Mouse (Mus musculus): ENCODE results near the gene Astl.

The Astl gene

DNA sequence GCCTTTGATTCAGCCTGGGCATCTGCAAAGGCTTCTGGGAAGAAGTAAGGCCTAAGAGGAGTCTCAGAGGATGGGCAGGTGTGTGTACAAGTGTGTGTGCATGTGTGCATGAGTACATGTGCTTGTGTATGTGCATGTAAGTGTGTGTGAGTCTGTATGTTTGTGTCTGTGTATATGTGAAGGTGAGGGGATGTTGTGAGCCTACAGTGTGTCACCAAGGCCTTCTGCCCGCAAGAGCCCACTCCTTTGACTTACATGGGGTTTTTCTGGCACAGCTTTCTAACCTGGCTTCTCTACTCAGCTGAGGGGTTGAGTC, 23.3 kb upstream of the Astl start:
- TF ChIP-seq GATA4 (IDR thresholded peaks at IDR 0.05; ENCODE audit: insufficient replicate concordance, low read length), result no peak

DNA sequence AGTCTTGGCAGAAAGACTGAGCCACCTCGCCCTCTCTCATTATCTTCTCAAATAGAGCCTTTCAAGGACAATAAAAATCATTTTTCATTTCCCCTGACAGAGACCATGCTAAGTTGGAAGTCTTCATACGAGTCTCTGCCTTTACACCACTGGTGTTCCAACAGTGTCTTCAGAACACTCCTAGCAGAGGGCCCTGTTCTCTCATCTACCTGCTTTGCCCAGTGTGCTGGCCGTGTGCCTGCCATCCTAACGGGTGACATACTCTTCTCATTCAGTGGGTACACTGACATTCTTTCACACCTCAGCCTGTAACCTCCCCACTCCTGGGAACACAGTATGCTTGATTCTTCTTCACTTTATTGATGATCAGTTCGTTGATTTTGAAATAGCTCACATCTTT, 22.0 kb upstream of the Astl start:
- no peak for TF ChIP-seq GATA4 (IDR thresholded peaks at IDR 0.05; ENCODE audit: insufficient replicate concordance, low read length)

DNA sequence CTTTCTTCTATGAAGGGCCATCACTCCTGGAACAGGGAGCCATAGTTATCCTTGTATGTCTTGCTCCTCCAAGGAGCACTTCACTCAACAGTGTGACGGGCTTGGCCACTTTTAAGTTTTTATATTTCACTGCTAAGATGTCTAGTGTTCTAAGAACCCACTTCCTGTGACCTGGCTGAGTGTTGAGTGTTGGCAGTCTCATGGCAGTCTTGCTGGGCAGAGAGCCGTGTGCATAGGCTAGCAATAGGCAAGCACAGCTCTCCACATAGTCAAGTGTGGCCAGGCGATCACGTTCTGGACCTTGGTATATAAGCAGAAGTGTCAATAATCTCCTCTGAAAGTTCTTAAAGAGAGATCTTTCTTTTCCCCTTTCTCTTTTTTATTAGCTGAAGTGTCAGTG, 20.3 kb upstream of the Astl start:
- TF ChIP-seq GATA4 (IDR thresholded peaks at IDR 0.05; ENCODE audit: insufficient replicate concordance, low read length), result no peak

DNA sequence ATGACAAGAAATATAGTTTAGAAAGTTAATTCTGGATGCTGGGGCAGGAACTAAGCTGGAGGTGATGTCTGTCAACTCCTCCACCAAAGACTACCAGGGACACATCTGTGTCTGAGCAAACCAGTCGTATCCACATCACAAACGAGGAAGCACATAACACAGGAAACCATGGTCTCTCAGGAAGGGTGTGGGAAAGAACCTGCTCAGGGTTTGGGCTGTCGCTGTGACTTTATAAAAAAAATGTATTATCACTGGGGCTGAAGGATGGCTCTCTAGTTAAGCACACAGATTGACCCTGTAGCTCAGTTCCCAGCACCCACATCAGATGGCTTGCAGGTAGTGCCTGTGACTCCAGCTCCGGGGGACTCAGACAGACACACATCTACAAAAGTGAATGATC, 19.4 kb upstream of the Astl start:
- TF ChIP-seq GATA4 (IDR thresholded peaks at IDR 0.05; ENCODE audit: insufficient replicate concordance, low read length), result no peak

DNA sequence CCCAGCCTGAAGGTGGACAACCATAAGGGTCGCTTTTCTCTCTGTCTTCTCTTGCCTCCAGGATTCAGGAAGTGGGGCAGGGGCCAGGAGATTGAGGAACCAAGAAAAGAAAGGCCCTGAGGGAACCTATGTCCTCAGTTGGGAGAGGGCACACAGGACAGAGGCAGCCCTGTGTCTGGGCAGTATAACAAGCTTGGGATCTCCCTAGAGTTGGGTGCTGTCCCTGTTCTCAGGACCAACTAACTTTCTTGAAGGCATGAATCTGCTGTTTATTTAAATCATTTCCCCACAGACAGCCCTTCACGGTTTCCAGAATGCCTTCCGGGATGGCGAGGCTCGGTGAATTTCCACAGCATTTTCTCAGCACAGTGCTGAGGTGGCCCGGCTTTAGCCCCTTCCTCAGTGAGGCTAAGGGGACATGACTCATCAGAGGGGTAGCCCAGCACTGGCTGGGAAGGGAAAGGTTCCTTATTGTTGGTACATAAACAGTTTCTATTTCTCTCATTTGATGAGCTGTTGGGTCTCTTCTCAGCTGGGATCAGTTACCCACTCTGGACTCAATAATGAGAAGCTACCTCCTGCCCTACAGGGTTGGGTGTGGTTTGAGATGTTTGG, 15.7 kb upstream of the Astl start:
- no peak for TF ChIP-seq GATA4 (IDR thresholded peaks at IDR 0.05; ENCODE audit: insufficient replicate concordance, low read length)

DNA sequence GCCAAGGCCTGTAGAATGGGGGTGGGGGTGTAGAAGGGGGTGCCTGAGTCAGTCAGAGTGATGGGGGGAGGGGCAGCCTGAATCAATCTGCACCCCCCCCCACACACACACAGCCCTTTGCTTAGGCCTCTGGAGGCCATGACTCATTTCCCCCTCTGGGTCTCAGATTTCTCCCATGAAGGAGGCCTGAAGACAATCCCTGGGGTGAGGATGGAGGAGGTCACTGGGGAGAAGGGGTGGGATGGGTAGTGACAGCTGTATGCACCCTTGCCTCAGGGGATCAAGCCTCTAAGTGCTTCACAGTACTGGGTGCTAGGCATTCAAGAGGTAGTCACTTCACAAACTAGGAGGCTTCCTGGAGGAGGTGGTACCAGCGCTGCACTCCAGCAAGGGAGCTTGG, 14.8 kb upstream of the Astl start:
- TF ChIP-seq GATA4 (IDR thresholded peaks at IDR 0.05; ENCODE audit: insufficient replicate concordance, low read length), result no peak

DNA sequence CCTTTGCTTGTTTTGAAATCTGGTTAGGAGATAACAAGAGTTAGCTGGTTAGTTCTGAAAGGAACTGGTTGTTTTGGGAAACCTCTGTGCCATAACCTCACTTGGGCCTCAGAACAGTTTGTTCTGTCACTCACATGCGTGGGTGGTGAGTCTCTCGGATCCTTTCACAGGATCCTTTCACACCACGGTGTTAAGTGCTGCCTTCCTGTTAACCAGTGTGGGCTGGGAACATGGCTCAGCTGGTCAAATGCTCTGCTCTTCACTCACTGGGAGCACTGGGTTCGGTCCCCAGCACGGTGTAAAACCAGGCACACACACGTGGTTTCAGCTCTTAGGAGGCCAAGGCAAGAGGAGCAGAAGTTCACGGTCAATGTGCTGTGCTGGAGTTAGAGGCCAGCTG, 14.0 kb upstream of the Astl start:
- TF ChIP-seq GATA4 (IDR thresholded peaks at IDR 0.05; ENCODE audit: insufficient replicate concordance, low read length), result no peak

DNA sequence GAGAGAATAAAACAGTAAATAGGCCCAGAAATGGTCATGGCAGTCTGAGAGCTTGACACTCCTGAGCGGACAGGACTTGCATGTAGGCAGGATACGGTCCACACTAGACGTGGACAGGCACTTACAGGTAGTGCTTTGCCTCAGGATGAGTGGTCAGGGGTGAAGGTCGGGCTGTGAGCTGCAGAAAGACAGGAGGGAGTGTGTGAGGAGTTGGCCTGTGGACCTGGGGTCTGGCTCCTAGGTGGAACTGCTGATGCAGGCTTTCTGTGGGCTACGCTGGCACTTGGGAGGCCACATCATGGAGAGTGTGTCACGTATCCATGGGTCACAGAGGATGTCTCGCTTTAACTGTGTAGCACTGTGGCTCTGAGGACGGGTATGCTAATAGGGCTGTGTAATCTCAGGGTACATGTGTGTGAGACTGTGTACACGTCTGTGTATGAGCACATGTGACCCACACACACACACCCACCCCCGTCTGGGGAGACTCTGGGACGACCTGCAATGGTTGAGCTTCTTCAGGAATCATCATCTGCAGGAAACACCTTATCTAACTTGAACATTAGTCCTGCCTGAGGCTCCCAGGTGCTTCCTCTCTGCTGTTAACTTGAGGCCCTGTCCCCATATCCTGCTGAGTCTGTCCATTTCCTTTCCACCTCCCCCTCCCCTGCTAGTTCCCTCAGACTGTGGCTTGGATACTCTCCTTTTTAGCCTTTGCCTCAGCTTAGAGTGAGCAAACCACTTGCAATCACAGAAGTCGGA, 10.2 kb upstream of the Astl start:
- no peak for TF ChIP-seq GATA4 (IDR thresholded peaks at IDR 0.05; ENCODE audit: insufficient replicate concordance, low read length)

DNA sequence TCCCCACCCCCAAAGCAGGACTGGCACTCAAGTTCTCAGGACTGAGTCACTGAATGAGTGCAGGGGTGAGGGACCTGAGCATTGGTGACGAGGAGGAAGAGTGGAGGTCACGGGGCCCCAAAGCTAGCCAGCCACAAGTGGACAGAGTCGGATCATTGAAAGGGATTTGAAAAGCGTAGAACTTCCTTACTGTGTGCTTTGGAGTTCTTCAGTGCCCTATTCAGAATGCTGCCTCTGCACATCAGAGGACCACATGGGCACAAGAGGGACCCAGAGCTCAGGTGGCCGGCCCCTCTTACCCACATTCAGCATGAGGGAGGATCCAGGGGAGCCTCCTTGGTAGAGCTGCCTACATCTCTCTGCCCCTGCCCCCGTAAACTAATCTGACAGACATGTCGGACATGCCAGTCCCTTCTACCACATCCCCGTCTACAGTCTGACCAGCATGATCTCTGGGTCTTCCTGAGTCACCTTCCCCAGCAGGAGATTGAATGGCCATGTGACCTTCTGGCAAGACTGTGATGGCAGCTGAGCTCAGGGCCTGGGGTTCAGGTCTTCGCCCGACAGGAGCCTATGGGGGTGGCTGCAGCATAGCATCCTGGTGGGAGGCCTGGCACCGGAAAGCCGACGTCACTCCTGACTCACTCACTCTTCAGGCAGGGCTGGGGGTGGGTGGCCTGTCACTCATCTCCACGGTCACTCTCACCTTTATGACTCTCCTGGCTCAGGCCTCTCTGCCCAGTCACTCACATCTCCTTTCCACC, 5.5 kb upstream of the Astl start:
- no peak for TF ChIP-seq GATA4 (IDR thresholded peaks at IDR 0.05; ENCODE audit: insufficient replicate concordance, low read length)

DNA sequence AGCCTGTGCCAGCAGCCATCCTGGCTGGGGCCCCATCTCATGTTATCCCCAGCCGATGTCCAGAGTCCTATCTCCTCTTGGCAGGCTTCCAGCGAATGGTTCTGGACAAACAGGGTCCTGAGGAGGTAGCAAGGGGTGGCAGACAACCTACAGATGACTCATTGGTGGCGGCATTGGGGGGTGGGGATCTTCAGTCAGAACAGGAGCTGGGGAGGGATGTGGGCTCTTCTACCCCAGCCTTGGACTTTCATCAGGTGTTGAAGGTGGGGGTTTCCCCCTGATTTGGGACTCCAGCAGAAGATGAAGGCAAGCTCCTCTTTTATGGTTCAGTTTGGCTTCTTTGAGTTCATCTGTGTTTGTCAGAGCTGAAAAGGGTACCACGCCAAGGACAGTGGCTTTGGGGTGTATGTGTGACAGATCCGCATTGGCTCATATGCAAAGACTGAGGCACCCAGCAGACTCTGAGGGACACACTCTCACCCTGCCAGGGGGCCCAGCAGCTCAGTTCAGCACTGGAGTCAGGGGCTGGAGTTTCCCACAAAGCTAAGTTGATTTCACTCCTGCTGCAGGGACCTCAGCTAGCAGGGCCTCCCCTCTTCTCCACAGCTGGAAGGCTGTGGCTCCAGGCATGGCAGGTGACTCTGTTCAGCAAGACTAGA, 4.4 kb upstream of the Astl start:
- TF ChIP-seq GATA4 (IDR thresholded peaks at IDR 0.05; ENCODE audit: insufficient replicate concordance, low read length), result no peak

DNA sequence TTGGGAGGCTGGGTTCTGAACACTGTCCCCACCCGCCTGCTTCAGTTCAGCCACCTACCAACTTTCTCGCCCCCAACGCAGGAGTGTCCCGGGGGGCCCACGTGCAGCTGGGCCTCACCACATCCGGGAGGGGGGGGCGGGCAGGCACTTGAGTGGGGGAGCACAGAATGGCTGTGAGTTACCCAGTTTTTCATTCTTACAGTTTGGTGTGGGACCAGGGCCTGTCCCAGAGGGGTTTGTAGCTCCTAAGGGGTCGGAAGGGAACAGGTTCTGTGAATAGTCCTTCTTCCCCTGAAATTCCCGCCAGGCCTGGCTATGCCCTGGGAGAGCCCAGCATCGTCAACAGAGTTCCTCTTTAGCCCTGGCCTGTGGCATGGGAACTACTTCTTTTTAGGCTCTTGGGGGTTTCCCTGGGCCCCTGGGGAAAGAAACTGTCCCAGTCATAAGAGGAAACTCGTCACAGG, 3.3 kb upstream of the Astl start:
- TF ChIP-seq GATA4 (IDR thresholded peaks at IDR 0.05; ENCODE audit: insufficient replicate concordance, low read length), result no peak

DNA sequence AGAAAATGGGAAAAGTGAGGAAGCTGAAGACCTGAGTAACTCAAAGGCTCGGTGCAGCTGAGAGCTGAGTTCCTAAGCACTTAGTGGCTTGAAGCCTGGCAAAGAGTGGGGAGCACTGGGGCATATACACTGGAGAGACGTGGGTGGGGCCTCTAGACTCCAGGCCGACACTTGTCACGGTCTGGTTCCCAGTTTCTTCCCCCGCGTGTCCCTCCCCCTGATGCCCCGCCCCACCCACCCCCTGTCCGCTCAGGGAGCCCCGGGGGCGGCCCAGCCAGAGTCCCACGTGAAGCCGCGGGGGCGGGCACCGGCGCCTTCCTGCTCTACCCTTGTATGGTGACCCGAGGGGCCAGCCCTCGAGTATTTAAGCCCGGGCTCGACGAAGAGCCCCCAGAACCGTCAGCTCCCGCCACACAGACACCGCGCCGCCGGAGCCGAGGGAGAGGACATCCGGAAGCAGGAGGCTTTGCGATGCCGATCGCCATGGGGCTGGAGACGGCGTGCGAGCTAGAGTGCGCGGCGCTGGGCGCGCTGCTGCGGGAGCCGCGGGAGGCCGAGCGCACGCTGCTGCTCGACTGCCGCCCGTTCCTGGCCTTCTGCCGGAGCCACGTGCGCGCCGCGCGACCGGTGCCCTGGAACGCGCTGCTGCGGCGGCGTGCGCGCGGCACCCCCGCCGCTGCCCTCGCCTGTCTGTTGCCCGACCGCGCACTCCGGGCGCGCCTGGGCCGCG, 2.5 kb upstream of the Astl start, which contains the start of gene Dusp2:
TSS of gene Dusp2 (plus strand) at position 393 of the 730 bp plus-strand sequence.
- TF ChIP-seq GATA4 (IDR thresholded peaks at IDR 0.05; ENCODE audit: insufficient replicate concordance, low read length), result no peak

DNA sequence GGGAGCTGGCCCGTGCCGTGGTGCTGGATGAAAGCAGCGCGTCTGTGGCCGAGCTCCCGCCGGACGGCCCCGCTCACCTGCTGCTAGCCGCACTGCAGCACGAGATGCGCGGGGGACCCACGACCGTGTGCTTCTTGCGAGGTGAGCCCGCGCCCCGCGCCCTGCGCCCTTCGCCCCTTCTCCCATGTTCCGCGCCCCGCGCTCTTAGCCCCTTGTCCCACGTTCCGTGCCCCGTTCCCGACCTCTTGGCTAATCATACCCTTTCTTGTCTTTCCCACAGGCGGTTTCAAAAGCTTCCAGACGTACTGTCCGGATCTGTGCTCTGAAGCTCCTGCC, 2.0 kb upstream of the Astl start:
- TF ChIP-seq GATA4 (IDR thresholded peaks at IDR 0.05; ENCODE audit: insufficient replicate concordance, low read length), result no peak

DNA sequence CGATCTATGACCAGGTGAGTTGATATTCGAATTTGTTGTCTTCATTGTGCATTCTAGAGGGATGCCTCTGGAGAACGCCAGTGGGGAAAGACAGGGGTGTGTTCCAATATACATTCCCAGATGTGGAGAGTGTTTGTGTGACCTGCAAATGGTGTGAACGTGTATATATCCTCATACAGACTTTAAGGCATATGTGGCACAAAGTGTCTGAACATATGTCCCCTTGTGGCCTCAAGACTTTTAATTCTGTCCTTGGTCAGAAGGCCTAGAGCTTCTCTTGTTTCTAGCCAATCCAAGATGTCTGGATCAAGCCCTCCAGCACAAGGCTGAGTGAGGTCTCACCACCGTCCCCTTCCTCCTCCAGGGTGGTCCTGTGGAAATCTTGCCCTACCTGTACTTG, 1.6 kb upstream of the Astl start:
- TF ChIP-seq GATA4 (IDR thresholded peaks at IDR 0.05; ENCODE audit: insufficient replicate concordance, low read length), result no peak

DNA sequence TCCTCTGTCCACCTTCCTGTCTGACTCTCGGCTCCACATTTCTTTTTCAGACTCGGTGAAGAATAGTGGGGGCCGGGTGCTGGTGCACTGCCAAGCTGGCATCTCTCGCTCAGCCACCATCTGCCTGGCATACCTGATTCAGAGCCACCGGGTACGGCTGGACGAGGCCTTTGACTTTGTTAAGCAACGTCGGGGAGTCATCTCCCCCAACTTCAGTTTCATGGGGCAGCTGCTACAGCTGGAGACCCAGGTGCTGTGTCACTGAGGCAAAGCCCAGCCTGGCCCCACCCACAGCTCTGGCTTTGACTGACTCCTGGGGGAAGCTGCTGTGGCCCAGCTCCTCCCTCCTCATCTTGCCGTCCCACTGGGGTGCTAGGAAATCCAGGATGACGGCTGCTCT, 908 bp upstream of the Astl start:
- no peak for TF ChIP-seq GATA4 (IDR thresholded peaks at IDR 0.05; ENCODE audit: insufficient replicate concordance, low read length)
